Mouse (Mus musculus): ENCODE data around the gene Tamm41. TPM values are rescaled to one million over a fixed set of nuclear protein-coding genes. Genes with fewer than 3 reads are reported as not detected.

Gene Tamm41
- polyA plus RNA-seq, 1 experiment: 44.1 TPM

DNA sequence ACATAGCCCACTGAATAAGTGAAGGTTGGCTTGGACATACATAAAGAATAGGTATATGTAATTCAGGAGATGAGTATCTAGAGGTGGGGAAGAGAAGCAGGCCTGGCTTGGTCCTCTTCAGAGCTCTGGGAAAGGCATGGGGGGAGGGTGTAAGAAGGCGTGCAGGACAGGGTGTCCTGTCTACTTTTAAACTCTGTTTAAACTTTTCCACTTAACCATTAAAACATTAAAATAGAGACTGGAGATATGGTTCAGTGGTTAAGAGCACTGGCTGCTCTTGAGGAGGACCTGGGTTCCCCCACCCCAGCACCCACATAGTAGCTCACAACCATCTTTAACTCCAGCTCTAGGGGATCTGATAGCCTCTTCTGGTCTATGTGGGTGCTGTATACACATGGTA is 64.7 kb downstream of the Tamm41 start:
- no peaks in the 10 kb centered on the region for H3K36me3 ChIP-seq (ENCODE audit: control insufficient read depth, insufficient read depth)
- H3K79me2 ChIP-seq (ENCODE audit: control insufficient read depth, insufficient read depth): no peaks in the 10 kb centered on the region
- peaks cover 20% of the 10 kb centered on the region for H3K27me3 ChIP-seq (ENCODE audit: control insufficient read depth, insufficient read depth, insufficient read length)
- H3ac ChIP-seq (ENCODE audit: control insufficient read depth, insufficient read length, low read depth): no peak overlapping the region
- TF ChIP-seq USF1 (IDR thresholded peaks at IDR 0.05; ENCODE audit: low read depth) (no peak), CEBPB (IDR thresholded peaks at IDR 0.05; ENCODE audit: low read depth) (no peak), MYOD1 (IDR thresholded peaks at IDR 0.05; ENCODE audit: control insufficient read depth, insufficient read length, low read depth) (no peak), FOSL1 (IDR thresholded peaks at IDR 0.05; ENCODE audit: insufficient read depth, low read length, poor library complexity, severe bottlenecking) (no peak), MAX (IDR thresholded peaks at IDR 0.05) (no peak), CTCF (IDR thresholded peaks at IDR 0.05; ENCODE audit: control insufficient read depth, insufficient read depth, insufficient read length) (no peak), MYOG (IDR thresholded peaks at IDR 0.05; ENCODE audit: control insufficient read depth, extremely low read depth, insufficient read length) (no peak)
- H3K79me3 ChIP-seq (ENCODE audit: low read depth): no peaks in the 10 kb centered on the region
- no peak overlapping the region for H3K4me3 ChIP-seq (ENCODE audit: insufficient read depth, poor library complexity, severe bottlenecking)

DNA sequence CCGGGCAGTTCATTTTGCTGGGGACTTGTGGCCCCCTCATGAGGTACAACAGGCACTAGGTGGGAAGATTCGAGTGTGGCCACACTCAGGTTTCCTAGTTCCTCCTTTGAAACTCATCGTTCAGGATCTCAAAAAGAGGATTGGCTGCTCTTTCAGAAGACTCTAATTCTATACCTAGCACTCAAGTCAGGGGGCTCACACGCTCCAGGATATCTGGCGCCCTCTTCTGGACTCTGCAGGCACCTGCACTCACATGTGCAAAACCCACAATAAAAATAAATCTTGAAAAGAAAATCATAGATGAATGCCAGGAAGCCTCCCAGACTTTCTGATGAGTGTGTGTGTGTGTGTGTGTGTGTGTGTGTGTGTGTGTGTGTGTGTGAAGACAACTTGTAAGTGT is 66.8 kb downstream of the Tamm41 start:
- H3ac ChIP-seq (ENCODE audit: control insufficient read depth, insufficient read length, low read depth): no peak overlapping the region
- H3K4me3 ChIP-seq (ENCODE audit: insufficient read depth, poor library complexity, severe bottlenecking): no peak overlapping the region
- H3K36me3 ChIP-seq (ENCODE audit: control insufficient read depth, insufficient read depth): no peaks in the 10 kb centered on the region
- H3K27me3 ChIP-seq (ENCODE audit: control insufficient read depth, insufficient read depth, insufficient read length): peaks cover 20% of the 10 kb centered on the region
- H3K79me3 ChIP-seq (ENCODE audit: low read depth): no peaks in the 10 kb centered on the region
- TF ChIP-seq FOSL1 (IDR thresholded peaks at IDR 0.05; ENCODE audit: insufficient read depth, low read length, poor library complexity, severe bottlenecking): no peak
- TF ChIP-seq USF1 (IDR thresholded peaks at IDR 0.05; ENCODE audit: low read depth): no peak
- no peak for TF ChIP-seq MYOG (IDR thresholded peaks at IDR 0.05; ENCODE audit: control insufficient read depth, extremely low read depth, insufficient read length)
- no peak for TF ChIP-seq CEBPB (IDR thresholded peaks at IDR 0.05; ENCODE audit: low read depth)
- no peak for TF ChIP-seq MYOD1 (IDR thresholded peaks at IDR 0.05; ENCODE audit: control insufficient read depth, insufficient read length, low read depth)
- TF ChIP-seq MAX (IDR thresholded peaks at IDR 0.05): no peak
- no peak for TF ChIP-seq CTCF (IDR thresholded peaks at IDR 0.05; ENCODE audit: control insufficient read depth, insufficient read depth, insufficient read length)
- H3K79me2 ChIP-seq (ENCODE audit: control insufficient read depth, insufficient read depth): no peaks in the 10 kb centered on the region

DNA sequence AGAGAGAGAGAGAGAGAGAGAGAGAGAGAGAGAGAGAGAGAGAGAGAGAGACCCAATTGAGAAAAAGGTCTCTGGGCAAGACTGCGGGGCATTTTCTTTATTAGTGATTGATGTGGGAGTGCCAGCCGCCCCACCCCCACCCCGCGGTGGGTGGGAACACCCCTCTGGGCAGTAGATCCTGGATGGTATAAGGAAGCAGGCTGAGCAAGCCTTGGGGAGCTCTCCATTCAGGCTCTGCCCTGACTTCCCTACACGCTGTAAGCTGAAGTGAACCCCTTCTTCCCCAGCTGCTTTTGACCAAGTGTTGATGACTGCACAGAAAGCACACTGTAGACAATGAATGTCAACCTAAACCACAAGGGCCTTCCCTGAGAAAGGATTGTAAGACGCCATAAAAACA is 67.3 kb downstream of the Tamm41 start:
- Histone ChIP-seq H3K36me3 (ENCODE audit: control insufficient read depth, insufficient read depth) (no peaks in the 10 kb centered on the region), H3K4me3 (ENCODE audit: insufficient read depth, poor library complexity, severe bottlenecking) (no peak overlapping the region), H3ac (ENCODE audit: control insufficient read depth, insufficient read length, low read depth) (no peak overlapping the region), H3K27me3 (ENCODE audit: control insufficient read depth, insufficient read depth, insufficient read length) (peaks cover 20% of the 10 kb centered on the region), H3K79me2 (ENCODE audit: control insufficient read depth, insufficient read depth) (no peaks in the 10 kb centered on the region), H3K79me3 (ENCODE audit: low read depth) (no peaks in the 10 kb centered on the region)
- TF ChIP-seq CTCF (IDR thresholded peaks at IDR 0.05; ENCODE audit: control insufficient read depth, insufficient read depth, insufficient read length) (no peak), MYOG (IDR thresholded peaks at IDR 0.05; ENCODE audit: control insufficient read depth, extremely low read depth, insufficient read length) (no peak), MYOD1 (IDR thresholded peaks at IDR 0.05; ENCODE audit: control insufficient read depth, insufficient read length, low read depth) (no peak), MAX (IDR thresholded peaks at IDR 0.05) (no peak), USF1 (IDR thresholded peaks at IDR 0.05; ENCODE audit: low read depth) (no peak), CEBPB (IDR thresholded peaks at IDR 0.05; ENCODE audit: low read depth) (no peak), FOSL1 (IDR thresholded peaks at IDR 0.05; ENCODE audit: insufficient read depth, low read length, poor library complexity, severe bottlenecking) (no peak)

DNA sequence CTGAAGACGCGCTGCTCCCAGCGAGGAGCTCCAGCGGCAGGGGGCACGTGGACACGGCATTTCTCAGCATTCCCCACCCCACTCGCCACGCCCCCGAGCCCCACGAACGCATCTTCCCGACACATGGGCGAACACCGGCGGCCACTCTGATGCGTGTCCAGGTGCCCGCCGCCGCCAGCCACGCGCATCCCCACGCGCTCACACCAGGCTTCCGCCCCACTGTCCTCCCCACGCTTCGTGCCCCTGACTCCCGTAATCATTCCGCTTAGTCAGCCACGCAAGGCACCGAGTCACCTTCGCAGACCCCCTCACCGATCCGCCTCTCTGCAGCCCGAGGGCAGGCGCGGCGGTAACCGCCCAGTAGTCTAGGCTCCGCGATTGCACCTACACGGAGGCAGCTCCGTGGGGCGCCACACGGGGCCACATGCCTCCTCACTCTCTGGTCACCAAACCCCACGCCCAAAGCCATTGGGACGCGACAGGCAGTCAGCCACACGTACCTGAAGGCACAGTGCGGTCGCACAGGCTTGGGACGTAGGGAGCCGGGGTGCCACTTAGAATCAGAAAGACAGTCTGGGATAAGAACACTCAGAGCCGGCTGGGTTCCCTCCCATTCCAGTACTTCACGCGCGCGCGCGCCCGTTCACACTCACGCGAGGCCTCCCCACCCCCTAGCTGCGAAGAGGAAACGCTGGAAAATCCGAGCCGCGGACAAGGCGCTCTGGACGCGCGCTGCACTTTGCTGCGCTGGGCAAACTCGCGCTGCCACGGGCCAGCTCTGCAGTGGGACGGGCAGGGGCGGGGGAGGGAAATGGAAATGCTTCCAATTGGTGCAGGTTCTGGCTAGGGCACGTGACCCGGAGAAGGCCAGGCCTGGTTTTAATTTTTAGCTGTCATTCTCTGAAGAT is 68.2 kb downstream of the Tamm41 start, which contains the start of gene Vgll4:
TSS of gene Vgll4 (minus strand) at position 782 of the 908 bp plus-strand sequence.
- peaks cover 20% of the 10 kb centered on the region for H3K27me3 ChIP-seq (ENCODE audit: control insufficient read depth, insufficient read depth, insufficient read length)
- TF ChIP-seq FOSL1 (IDR thresholded peaks at IDR 0.05; ENCODE audit: insufficient read depth, low read length, poor library complexity, severe bottlenecking) (no peak), MAX (IDR thresholded peaks at IDR 0.05) (peak; percentile 2), USF1 (IDR thresholded peaks at IDR 0.05; ENCODE audit: low read depth) (peak; percentile 82)
- peak within 1 kb of the TSS; percentile 21 for H3K4me3 ChIP-seq (ENCODE audit: insufficient read depth, poor library complexity, severe bottlenecking)
- no peaks in the 10 kb centered on the region for H3K36me3 ChIP-seq (ENCODE audit: control insufficient read depth, insufficient read depth)
- no peaks in the 10 kb centered on the region for H3K79me2 ChIP-seq (ENCODE audit: control insufficient read depth, insufficient read depth)
- peak within 1 kb of the TSS; percentile 61 for H3ac ChIP-seq (ENCODE audit: control insufficient read depth, insufficient read length, low read depth)
- no peaks in the 10 kb centered on the region for H3K79me3 ChIP-seq (ENCODE audit: low read depth)

DNA sequence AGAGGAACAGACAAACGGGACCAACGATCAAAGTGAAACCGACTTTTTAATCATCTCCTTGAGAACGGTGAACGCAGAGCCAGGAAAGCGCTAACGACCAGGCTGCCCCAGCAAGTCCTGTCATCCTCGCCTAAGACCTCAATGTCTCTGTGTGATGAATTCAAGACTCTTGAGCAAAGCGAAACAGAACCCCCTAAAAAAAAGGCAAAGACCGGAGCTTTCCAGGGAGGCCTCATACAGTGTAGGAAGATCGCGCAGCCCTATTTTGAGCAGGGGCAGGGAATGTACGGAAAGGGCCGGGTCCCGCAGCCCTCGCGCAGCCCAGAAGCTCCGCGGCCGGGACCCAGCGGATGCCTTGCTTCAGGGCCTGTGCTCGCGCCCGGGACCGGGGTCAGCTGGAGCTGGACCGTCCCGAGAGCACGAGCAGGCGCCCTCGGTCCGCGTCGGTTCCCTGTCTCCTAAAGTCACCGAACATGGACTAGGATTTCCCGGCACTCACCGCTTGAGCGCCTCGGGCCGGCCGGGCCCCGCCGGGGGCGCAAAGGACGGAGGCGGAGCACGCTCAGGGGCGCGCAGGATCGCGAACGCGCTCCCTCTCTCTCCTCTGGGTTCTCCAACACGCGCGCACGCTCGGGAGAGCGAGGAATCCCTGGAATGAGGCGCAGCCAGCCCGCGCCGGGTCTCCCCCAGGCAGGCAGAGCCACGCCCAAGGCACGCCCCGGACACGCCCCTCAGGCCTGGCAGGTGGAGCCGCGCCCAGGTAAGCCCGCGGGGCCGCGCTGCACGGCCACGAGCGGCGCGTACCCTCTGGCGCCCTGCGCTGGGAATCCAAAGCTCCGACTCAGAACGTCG is 69.1 kb downstream of the Tamm41 start:
- peak overlapping the region; percentile 61 for H3ac ChIP-seq (ENCODE audit: control insufficient read depth, insufficient read length, low read depth)
- H3K27me3 ChIP-seq (ENCODE audit: control insufficient read depth, insufficient read depth, insufficient read length): peaks cover 17% of the 10 kb centered on the region
- H3K4me3 ChIP-seq (ENCODE audit: insufficient read depth, poor library complexity, severe bottlenecking): peak overlapping the region; percentile 21
- H3K79me3 ChIP-seq (ENCODE audit: low read depth): no peaks in the 10 kb centered on the region
- no peaks in the 10 kb centered on the region for H3K79me2 ChIP-seq (ENCODE audit: control insufficient read depth, insufficient read depth)
- TF ChIP-seq MAX (IDR thresholded peaks at IDR 0.05) (peak; percentile 11), CEBPB (IDR thresholded peaks at IDR 0.05; ENCODE audit: low read depth) (no peak)
- H3K36me3 ChIP-seq (ENCODE audit: control insufficient read depth, insufficient read depth): no peaks in the 10 kb centered on the region
